Mouse (Mus musculus) C2C12 (cell line): ENCODE data around the gene Wnt16.

Experiments
- CEBPB ChIP-seq: IDR thresholded peaks from one replicate; pipeline ENCODE4 v1.6.1; 2011; ENCODE audit warnings: low read depth, mild to moderate bottlenecking, control low read depth, moderate library complexity
- CTCF ChIP-seq: IDR thresholded peaks from one replicate; pipeline ENCODE4 v1.5.1; 2011; ENCODE audit not compliant: control insufficient read depth, insufficient read depth, insufficient read length
- FOSL1 ChIP-seq: IDR thresholded peaks from one replicate; pipeline ENCODE4 v1.8.0; 2011; ENCODE audit warnings: mild to moderate bottlenecking, low read length; ENCODE audit not compliant: poor library complexity, insufficient read depth, severe bottlenecking
- MAX ChIP-seq: IDR thresholded peaks from one replicate; pipeline ENCODE4 v1.6.1; 2011; ENCODE audit warnings: mild to moderate bottlenecking, control low read depth
- MYOD1 ChIP-seq: IDR thresholded peaks from one replicate; pipeline ENCODE4 v1.6.1; 2011; ENCODE audit warnings: low read depth; ENCODE audit not compliant: control insufficient read depth, insufficient read length
- MYOG ChIP-seq: IDR thresholded peaks from one replicate; pipeline ENCODE4 v1.6.1; 2011; ENCODE audit not compliant: control insufficient read depth, insufficient read length; ENCODE audit errors: extremely low read depth
- USF1 ChIP-seq: IDR thresholded peaks from one replicate; pipeline ENCODE4 v1.6.1; 2011; ENCODE audit warnings: low read depth, mild to moderate bottlenecking, control low read depth, moderate library complexity

- TF ChIP-seq CTCF (no peak), USF1 (no peak), CEBPB (no peak), MYOD1 (no peak), MAX (no peak), MYOG (no peak), FOSL1 (no peak)
Observed at GRCm38 (mm10) chr6:22326289-22326688, 38.3 kb downstream of the Wnt16 start.
